Comparison of ENCODE assay signal across 27 mouse cellular contexts in genomic region chr13:69062692-69063233, GRCm38 (mm10).
A peak's percentile ranks its signal among the peaks of the same experiment; 100 is the strongest.
DNase-seq lines count a peak whose midpoint lies in the region; ATAC-seq lines count a peak whose summit lies in the region.
"Had no signal": no experiment of that assay in that cellular context is flagged by ENCODE, and none has a peak within 500 bp of the region (broad histone marks: within the 10 kb centered on the region; RNA-seq: fewer than 3 reads in every experiment).

No protein-coding gene starts in this region.

- no peaks in the 10 kb centered on the region for H3K36me3 ChIP-seq in forebrain, embryonic 13.5 days (ENCODE audit: poor library complexity, severe bottlenecking)
- H3K36me3 ChIP-seq in forebrain, embryonic 11.5 days (ENCODE audit: control insufficient read depth, insufficient read depth, low read length), result no peaks in the 10 kb centered on the region
- H3K36me3 ChIP-seq in neural tube, embryonic 11.5 days (ENCODE audit: control insufficient read depth, insufficient read depth, low read length), result no peaks in the 10 kb centered on the region
- H3K36me3 ChIP-seq in neural tube, embryonic 13.5 days, result no peaks in the 10 kb centered on the region
- H3K36me3 ChIP-seq: embryonic facial prominence, embryonic 10.5 days; embryonic facial prominence, embryonic 13.5 days; G1E; hindbrain, embryonic 12.5 days; hindbrain, embryonic 15.5 days had no signal

- no peak overlapping the region for H3K4me2 ChIP-seq in forebrain, embryonic 13.5 days
- no peak overlapping the region for H3K4me2 ChIP-seq in forebrain, embryonic 11.5 days (ENCODE audit: low read depth, low read length, severe bottlenecking)
- H3K4me2 ChIP-seq in neural tube, embryonic 11.5 days (ENCODE audit: low read depth), result no peak overlapping the region
- no peak overlapping the region for H3K4me2 ChIP-seq in neural tube, embryonic 13.5 days
- H3K4me2 ChIP-seq: embryonic facial prominence, embryonic 13.5 days; heart, embryonic 11.5 days; hindbrain, embryonic 12.5 days; hindbrain, embryonic 15.5 days had no signal

- WGBS in forebrain, embryonic 13.5 days, result 45% methylated on average over 3 of the region's 3 CpGs
- WGBS in forebrain, embryonic 11.5 days, result 75% methylated on average over 3 of the region's 3 CpGs
- WGBS in neural tube, embryonic 11.5 days, result 41% methylated on average over 3 of the region's 3 CpGs
- WGBS in neural tube, embryonic 13.5 days, result 20% methylated on average over 3 of the region's 3 CpGs

- ATAC-seq in forebrain, embryonic 13.5 days, result peak; percentile 33; the same call in 1 of the 2 replicates
- no peak for ATAC-seq in forebrain, embryonic 11.5 days (replicated peaks; ENCODE audit: low FRiP score)
- ATAC-seq in neural tube, embryonic 11.5 days (ENCODE audit: insufficient read depth, low FRiP score, low TSS enrichment), result peak; percentile 67; the same call in 1 of the 2 replicates
- ATAC-seq in neural tube, embryonic 13.5 days (ENCODE audit: low read depth), result peak; percentile 77; the same call in 1 of the 2 replicates
- ATAC-seq: intestine, postnatal 0 days; Patski had no signal

- no peaks in the 10 kb centered on the region for H3K9me3 ChIP-seq in forebrain, embryonic 13.5 days (replicated peaks)
- H3K9me3 ChIP-seq in forebrain, embryonic 11.5 days (ENCODE audit: control insufficient read depth, low read length), result no peaks in the 10 kb centered on the region
- no peaks in the 10 kb centered on the region for H3K9me3 ChIP-seq in neural tube, embryonic 11.5 days (ENCODE audit: control insufficient read depth, low read length)
- no peaks in the 10 kb centered on the region for H3K9me3 ChIP-seq in neural tube, embryonic 13.5 days
- H3K9me3 ChIP-seq: embryonic facial prominence, embryonic 10.5 days; embryonic facial prominence, embryonic 13.5 days; hindbrain, embryonic 12.5 days; hindbrain, embryonic 15.5 days had no signal

- no peak overlapping the region for H3K27ac ChIP-seq in forebrain, embryonic 13.5 days
- H3K27ac ChIP-seq in forebrain, embryonic 11.5 days (ENCODE audit: low read depth, low read length), result no peak overlapping the region
- H3K27ac ChIP-seq in neural tube, embryonic 11.5 days (ENCODE audit: low read depth, low read length), result no peak overlapping the region
- no peak overlapping the region for H3K27ac ChIP-seq in neural tube, embryonic 13.5 days (replicated peaks)
- H3K27ac ChIP-seq: embryonic facial prominence, embryonic 10.5 days; embryonic facial prominence, embryonic 13.5 days; gastrocnemius, adult 2 months; hindbrain, embryonic 12.5 days; hindbrain, embryonic 15.5 days had no signal

- no peak for DNase-seq in forebrain, embryonic 11.5 days (ENCODE audit: low spot score)
- DNase-seq in neural tube, embryonic 11.5 days (ENCODE audit: low spot score), result no peak
- no peak for DNase-seq in neural tube, embryonic 10.5 days (ENCODE audit: extremely low spot score, low spot score)
- no peak for DNase-seq in ovary, postnatal 10 days (ENCODE audit: low spot score)
- DNase-seq: adrenal gland, postnatal 10 days; adrenal gland, postnatal 36 days; B cell, adult 2 months; cerebellum, adult 11 months; cerebellum, adult 2 months; cerebellum, postnatal 10 days; cerebellum, postnatal 36 days; embryo, embryonic 11 days; gastrocnemius, adult 2 months; gastrocnemius, postnatal 14 days; heart, adult 11 months had no signal

- no peaks in the 10 kb centered on the region for H3K27me3 ChIP-seq in forebrain, embryonic 13.5 days
- no peaks in the 10 kb centered on the region for H3K27me3 ChIP-seq in forebrain, embryonic 11.5 days (ENCODE audit: control insufficient read depth, insufficient read depth, low read length)
- H3K27me3 ChIP-seq in neural tube, embryonic 11.5 days (ENCODE audit: control insufficient read depth, insufficient read depth, low read length), result no peaks in the 10 kb centered on the region
- no peaks in the 10 kb centered on the region for H3K27me3 ChIP-seq in neural tube, embryonic 13.5 days
- H3K27me3 ChIP-seq: CH12.LX; embryonic facial prominence, embryonic 13.5 days; hindbrain, embryonic 12.5 days; hindbrain, embryonic 15.5 days; Patski had no signal

- H3K9ac ChIP-seq in forebrain, embryonic 13.5 days, result no peak overlapping the region
- no peak overlapping the region for H3K9ac ChIP-seq in forebrain, embryonic 11.5 days (ENCODE audit: low read length)
- H3K9ac ChIP-seq in neural tube, embryonic 11.5 days (ENCODE audit: low read length), result no peak overlapping the region
- no peak overlapping the region for H3K9ac ChIP-seq in neural tube, embryonic 13.5 days
- H3K9ac ChIP-seq: embryonic facial prominence, embryonic 13.5 days; hindbrain, embryonic 12.5 days; hindbrain, embryonic 15.5 days had no signal

- no peaks in the 10 kb centered on the region for H3K4me1 ChIP-seq in forebrain, embryonic 13.5 days
- no peaks in the 10 kb centered on the region for H3K4me1 ChIP-seq in forebrain, embryonic 11.5 days (replicated peaks; ENCODE audit: control insufficient read depth, insufficient read depth, low read length)
- no peaks in the 10 kb centered on the region for H3K4me1 ChIP-seq in neural tube, embryonic 11.5 days (ENCODE audit: control insufficient read depth, insufficient read depth, low read length)
- 0 out of 2 replicates have a peak, but pooled peaks cover 6% of the 10 kb centered on the region for H3K4me1 ChIP-seq in neural tube, embryonic 13.5 days (replicated peaks)
- H3K4me1 ChIP-seq: embryonic facial prominence, embryonic 10.5 days; embryonic facial prominence, embryonic 13.5 days; hindbrain, embryonic 12.5 days; hindbrain, embryonic 15.5 days had no signal

- H3K4me3 ChIP-seq in forebrain, embryonic 13.5 days, result no peak overlapping the region
- H3K4me3 ChIP-seq in forebrain, embryonic 11.5 days (ENCODE audit: low read depth, low read length), result no peak overlapping the region
- H3K4me3 ChIP-seq in neural tube, embryonic 11.5 days (ENCODE audit: low read depth, low read length), result no peak overlapping the region
- H3K4me3 ChIP-seq in neural tube, embryonic 13.5 days, result no peak overlapping the region
- H3K4me3 ChIP-seq: embryonic facial prominence, embryonic 10.5 days; embryonic facial prominence, embryonic 13.5 days; erythroblast, embryonic 14.5 days; gastrocnemius, adult 2 months; hindbrain, embryonic 12.5 days; hindbrain, embryonic 15.5 days had no signal
